ENCODE assay signal across 8 mouse cellular contexts in the genomic region with DNA sequence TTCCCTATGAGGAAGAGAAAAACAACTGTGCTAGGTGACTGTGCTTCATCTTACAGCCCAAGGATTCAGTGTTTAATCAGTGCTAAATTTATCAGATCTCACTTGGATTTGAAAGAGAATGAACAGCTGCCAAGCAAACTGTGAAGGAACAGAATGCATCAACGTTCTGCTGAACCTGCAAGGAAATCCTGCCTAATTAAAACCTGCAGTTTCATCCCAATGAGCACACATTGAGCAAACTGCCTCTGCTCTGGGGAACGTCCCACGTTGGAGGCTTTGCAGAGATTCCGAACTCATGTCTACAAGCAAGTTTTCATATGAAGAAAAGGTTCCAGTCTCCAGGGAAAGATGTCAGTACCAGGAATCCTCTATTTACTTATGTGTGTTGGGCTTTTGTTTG.
A peak's percentile ranks its signal among the peaks of the same experiment; 100 is the strongest.
DNase-seq lines count a peak whose midpoint lies in the region; TF ChIP-seq lines count a peak whose summit lies in the region.
"Had no signal": no experiment of that assay in that cellular context is flagged by ENCODE, and none has a peak within 500 bp of the region (broad histone marks: within the 10 kb centered on the region; RNA-seq: fewer than 3 reads in every experiment).

No protein-coding gene starts in this region.

- TF ChIP-seq CTCF in brain, embryonic 14.5 days (IDR thresholded peaks at IDR 0.05; ENCODE audit: borderline replicate concordance, extremely low read depth, insufficient read depth, insufficient read length), result no peak

- no peak for TF ChIP-seq POLR2A in brain, embryonic 14.5 days (IDR thresholded peaks at IDR 0.05; ENCODE audit: borderline replicate concordance, extremely low read depth, insufficient read depth, insufficient read length, poor library complexity, severe bottlenecking)

- DNase-seq in frontal cortex, adult 2 months (ENCODE audit: extremely low spot score in 1 of 2, low spot score in 1 of 2), result peak; percentile 18 to 33
- no peak for DNase-seq in frontal cortex, postnatal 25 days (ENCODE audit: low spot score in 2 of 2)
- DNase-seq in left cerebral cortex, adult 9 months (ENCODE audit: low spot score in 2 of 2), result peak; percentile 5 to 21
- DNase-seq in left cerebral cortex, adult 18-20 months (ENCODE audit: low spot score in 2 of 2), result no peak
- peak; percentile 40 for DNase-seq in brain, embryonic 14.5 days (ENCODE audit: low read depth)
- DNase-seq in layer of hippocampus, adult 9-10 months (ENCODE audit: low spot score), result peak; percentile 3
- no peak for DNase-seq in thymus, postnatal 36 days
- DNase-seq: kidney, postnatal 36 days had no signal

Comparison
In these comparisons a context has a peak if more than half of its experiments do, and no peak if none do; other contexts are left out.
1. DNase-seq: peak in frontal cortex, adult 2 months (2 of 2), left cerebral cortex, adult 9 months (2 of 2), brain, embryonic 14.5 days (single experiment) and layer of hippocampus, adult 9-10 months (single experiment); none in frontal cortex, postnatal 25 days (0 of 2), left cerebral cortex, adult 18-20 months (0 of 2) and thymus, postnatal 36 days (0 of 2).